Mouse (Mus musculus): ENCODE data around the gene Ssxb8. TPM values are rescaled to one million over a fixed set of nuclear protein-coding genes. Genes with fewer than 3 reads are reported as not detected.

The Ssxb8 gene
- not detected for polyA plus RNA-seq (2017; shearing (Covaris generic))

GRCm38 (mm10) chrX:8690744-8691143 lies at the start of gene Ssxb8:
TSS of gene Ssxb8 (minus strand) at chrX:8690844.

Other genes with a start within 250 kb of the Ssxb8 start
- not detected for gene Ssxb2, start 229.1 kb downstream of the Ssxb8 start, polyA plus RNA-seq (2017; shearing (Covaris generic))
- not detected for gene Gm14459, start 165.9 kb downstream of the Ssxb8 start, polyA plus RNA-seq (2017; shearing (Covaris generic))
- gene Ssxb6, start 142.6 kb downstream of the Ssxb8 start, polyA plus RNA-seq (2017; shearing (Covaris generic)), result not detected
- not detected for gene Ssxb3, start 99.0 kb downstream of the Ssxb8 start, polyA plus RNA-seq (2017; shearing (Covaris generic))
- not detected for gene Ssx9, start 57.6 kb upstream of the Ssxb8 start, polyA plus RNA-seq (2017; shearing (Covaris generic))
- not detected for gene Ssxb5, start 112.8 kb upstream of the Ssxb8 start, polyA plus RNA-seq (2017; shearing (Covaris generic))
- not detected for gene Gm6592, start 153.2 kb upstream of the Ssxb8 start, polyA plus RNA-seq (2017; shearing (Covaris generic))
- gene Gm5751, start 183.4 kb upstream of the Ssxb8 start, polyA plus RNA-seq (2017; shearing (Covaris generic)), result not detected
- 0.10 TPM for gene B630019K06Rik, start 201.5 kb upstream of the Ssxb8 start, polyA plus RNA-seq (2017; shearing (Covaris generic))